Mouse (Mus musculus) left cerebral cortex, postnatal 14 days (tissue): ENCODE results near the gene Unc5cl. TPM values are rescaled to one million over a fixed set of nuclear protein-coding genes. Genes with fewer than 3 reads are reported as not detected.

Experiments
- DNase-seq, 2 experiments: peaks; one replicate each; pipeline ENCODE4 v3.0.0; 2021 to 2022; ENCODE audit warnings: low spot score in 2 of 2, mixed read lengths in 1 of 2
- intact Hi-C: fragments of 180-260 bp; cut with DNase I; formaldehyde crosslinking; loops from one replicate; pipeline ENCODE4 v1.15.1; 2025
- total RNA-seq, 2 experiments: library from RNA; stranded (reverse); gene quantifications; 2 replicates each; pipeline ENCODE4 v1.2.3; 2021

Unc5cl gene
- total RNA-seq, 2 experiments from 2014 or later = 0.34 TPM; not detected in 1

- intact Hi-C loops = no loop called here
- peak in 1 of 2 experiments; percentile 9 for DNase-seq
Measured at GRCm38 (mm10) chr17:48512614-48513281, 58.0 kb downstream of the Unc5cl start.

DNA sequence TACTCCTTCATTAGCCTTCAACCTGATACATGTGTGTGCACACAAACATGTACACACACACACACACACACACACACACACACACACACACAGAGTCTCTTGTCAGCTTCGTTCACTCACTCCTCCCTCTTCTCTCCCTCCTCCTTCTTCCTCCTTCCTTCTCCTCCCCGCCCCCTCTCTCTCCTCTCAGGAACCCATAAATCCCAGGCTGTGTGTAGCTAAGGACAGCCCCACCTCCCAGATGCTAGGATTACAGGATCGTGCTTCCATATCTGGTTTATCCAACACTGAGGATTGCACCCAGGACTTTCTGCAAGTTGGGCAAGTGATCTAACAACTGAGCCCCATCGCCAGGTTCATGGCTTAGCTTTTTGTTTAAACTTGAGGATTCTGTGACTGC lies 59.9 kb downstream of the Unc5cl start:
- intact Hi-C loops = no loop called here
- DNase-seq = no peak

DNA sequence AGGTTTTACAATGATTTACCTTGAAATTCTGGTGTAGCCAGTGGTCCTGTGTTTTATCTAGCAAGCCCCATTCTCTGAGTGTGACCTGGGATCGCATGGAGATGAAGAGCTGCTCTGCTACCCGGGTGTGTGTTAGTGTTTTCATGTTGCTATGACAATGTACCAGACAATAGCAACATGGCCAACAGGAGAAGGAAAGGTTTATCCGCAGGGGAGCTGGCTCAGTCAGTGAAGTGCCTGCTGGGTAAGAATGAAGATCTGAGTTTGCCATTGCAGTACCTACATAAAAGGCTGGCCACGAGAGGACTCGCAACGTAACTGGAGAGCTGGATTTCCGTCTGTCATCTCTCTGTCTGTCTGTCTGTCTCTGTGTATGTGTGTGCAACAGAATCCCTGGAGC lies 64.3 kb downstream of the Unc5cl start:
- intact Hi-C loops = no loop called here
- DNase-seq = no peak

GRCm38 (mm10) chr17:48520352-48520751 lies 65.7 kb downstream of the Unc5cl start:
- no peak for DNase-seq
- intact Hi-C loops = no loop called here

DNA sequence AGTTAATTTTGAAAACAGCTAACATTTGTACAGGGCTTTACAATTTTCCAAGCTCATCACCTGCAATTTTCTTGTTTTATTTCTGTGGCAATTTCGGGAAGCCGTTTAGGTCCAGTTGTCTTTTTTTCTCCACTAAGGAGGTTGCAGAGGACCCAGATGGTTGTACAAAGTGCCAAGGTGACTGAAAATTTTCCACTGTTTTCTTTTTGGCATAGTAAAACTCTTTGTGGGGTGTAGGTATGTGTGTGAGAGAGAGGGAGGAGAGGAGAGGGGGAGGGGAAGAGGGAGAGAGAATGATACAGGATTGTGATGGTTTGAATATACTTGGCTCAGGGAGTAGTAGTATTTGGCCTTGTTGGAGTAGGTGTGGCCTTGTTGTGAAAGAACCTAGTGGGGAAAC lies 68.4 kb downstream of the Unc5cl start:
- intact Hi-C loops = no loop called here
- DNase-seq = no peak

- intact Hi-C loops = no loop called here
- DNase-seq = no peak
Measured at GRCm38 (mm10) chr17:48533844-48534705, 79.4 kb downstream of the Unc5cl start.

GRCm38 (mm10) chr17:48538328-48538727 lies 83.6 kb downstream of the Unc5cl start:
- peak; percentile 48 to 59 for DNase-seq
- intact Hi-C loops = no loop called here

DNA sequence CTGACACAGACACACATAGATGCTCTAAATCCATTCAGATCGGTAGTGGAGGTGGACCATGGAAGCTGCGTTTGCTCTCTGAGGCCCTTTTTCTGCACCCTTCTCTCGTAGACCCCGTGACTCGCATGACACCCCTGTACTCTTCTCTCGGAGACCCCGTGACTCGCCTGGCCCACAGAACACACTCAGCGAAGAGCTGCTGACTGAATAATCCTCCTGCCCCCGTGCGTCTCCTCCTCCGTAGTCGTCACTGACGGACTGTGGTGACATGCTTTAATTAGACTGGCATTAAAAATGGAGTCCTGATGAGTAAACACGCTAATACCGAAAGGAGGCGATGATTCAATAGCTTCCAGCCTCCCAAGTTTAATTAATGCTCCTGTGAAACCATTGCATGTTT lies 84.6 kb downstream of the Unc5cl start:
- DNase-seq = peak in 1 of 2 experiments; percentile 8
- intact Hi-C loops = no loop called here

GRCm38 (mm10) chr17:48542733-48543132 lies 88.0 kb downstream of the Unc5cl start:
- intact Hi-C loops = no loop called here
- DNase-seq = peak; percentile 17 to 38

GRCm38 (mm10) chr17:48543301-48543765 lies 88.6 kb downstream of the Unc5cl start:
- DNase-seq = peak; percentile 75 to 92
- intact Hi-C loops = no loop called here

DNA sequence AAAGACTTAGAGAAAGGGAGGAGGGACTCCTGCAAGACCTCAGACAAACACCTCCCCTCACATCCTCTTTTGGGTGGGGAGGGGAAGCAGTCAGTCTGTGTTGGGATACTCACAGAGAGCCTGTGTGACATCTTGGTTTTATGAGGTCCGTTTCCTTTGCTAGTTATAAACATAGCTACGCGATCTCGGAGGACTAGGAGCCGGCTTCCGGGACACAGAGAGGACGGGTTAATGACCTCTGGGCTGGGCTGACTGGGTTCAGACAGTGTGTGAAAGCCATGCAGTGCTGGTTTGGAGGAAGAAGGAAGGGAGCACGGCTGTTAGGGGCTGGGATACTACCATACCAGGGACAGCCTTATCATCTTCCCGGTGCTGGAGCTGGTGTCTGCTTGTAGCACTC lies 90.0 kb downstream of the Unc5cl start:
- DNase-seq = no peak
- intact Hi-C loops = no loop called here

- intact Hi-C loops = no loop called here
- peak; percentile 61 to 76 for DNase-seq
Measured at GRCm38 (mm10) chr17:48545223-48545943, 90.7 kb downstream of the Unc5cl start.

DNA sequence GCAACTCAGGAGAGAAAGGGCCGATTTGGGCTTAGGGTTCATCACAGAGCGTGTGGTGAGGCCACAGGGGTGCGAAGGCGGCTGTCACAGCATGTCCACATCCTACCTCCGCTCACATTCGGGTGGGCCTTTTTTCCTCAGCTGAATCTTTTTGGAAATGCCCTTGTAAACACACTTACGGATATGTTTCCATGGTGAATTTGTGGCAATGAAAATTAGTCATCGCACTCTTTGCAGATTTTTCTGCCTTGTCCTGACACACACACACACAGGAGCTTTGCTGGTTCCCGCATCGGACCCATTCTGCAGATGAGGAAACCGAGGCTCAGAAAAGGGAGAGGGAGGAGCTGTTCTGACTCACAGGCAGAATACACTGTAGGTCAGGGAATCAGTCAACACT lies 91.3 kb downstream of the Unc5cl start:
- DNase-seq = peak; percentile 15 to 47
- intact Hi-C loops = no loop called here

DNA sequence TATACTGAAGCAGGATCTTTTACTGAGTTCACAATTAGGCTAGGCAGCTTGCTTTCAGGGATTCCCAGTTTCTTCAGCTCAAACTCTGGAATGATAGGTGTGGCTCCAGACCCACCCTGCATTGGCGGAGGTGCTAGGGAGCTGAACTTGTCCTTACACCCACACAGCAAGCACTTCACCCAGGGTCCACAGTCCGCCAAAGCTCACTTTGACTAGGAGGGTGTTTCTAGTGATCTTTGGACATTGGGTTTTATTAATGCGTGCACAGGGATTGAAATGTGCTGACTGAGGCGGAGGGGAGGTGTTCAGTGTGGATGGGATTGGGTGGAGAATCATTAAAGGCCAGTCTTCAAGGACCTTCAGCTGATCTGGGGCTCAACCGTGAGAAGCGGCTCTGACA lies 93.0 kb downstream of the Unc5cl start:
- DNase-seq = no peak
- intact Hi-C loops = no loop called here

GRCm38 (mm10) chr17:48551788-48552531 lies 97.3 kb downstream of the Unc5cl start:
- peak in 1 of 2 experiments; percentile 40 for DNase-seq
- intact Hi-C loops = no loop called here

- intact Hi-C loops = no loop called here
- DNase-seq = no peak
Measured at GRCm38 (mm10) chr17:48552532-48552915, 97.8 kb downstream of the Unc5cl start.

DNA sequence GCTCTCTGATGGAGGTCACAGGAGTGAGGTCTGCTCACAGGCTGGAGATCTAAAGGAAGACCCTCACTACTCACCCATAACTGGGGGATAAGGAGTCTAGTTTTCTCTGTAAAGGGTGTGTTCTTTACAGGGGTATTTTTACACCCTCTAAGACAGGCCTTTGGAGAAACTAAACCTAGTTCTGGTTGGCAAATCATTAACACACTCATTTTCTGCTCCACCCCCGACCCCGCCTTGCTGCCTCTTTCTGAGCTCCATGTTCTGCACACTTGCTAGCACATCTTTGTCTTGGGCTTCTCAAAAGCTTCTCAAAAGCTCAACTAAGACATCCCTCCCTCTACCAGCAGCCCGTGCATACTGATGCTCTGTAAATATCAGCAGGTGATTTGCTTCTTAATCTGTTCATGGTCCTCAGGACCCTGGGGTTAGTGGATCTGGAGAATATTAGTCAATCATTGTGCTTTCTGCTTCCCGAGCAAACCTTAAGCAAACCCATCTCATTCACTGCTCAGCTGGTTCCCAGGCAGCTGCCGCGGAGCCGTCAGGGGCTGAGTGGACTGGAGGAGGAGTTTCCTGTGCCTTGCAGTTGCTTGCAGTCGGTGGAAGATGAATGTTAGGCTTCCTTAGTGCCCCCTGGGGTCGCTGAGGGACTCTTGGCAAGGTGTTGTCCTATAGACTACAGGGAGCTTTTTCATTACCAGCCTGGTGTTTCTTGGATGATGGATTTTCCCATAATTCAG lies 101.7 kb downstream of the Unc5cl start:
- intact Hi-C loops = no loop called here
- DNase-seq = no peak

GRCm38 (mm10) chr17:48557823-48558715 lies 103.4 kb downstream of the Unc5cl start:
- intact Hi-C loops = no loop called here
- no peak for DNase-seq
